Mouse (Mus musculus) right cerebral cortex, postnatal 10 days (tissue): ENCODE data around the gene Tas2r138.
A peak's percentile ranks its signal among the peaks of the same experiment; 100 is the strongest.
"Not testable (repeated sequence)": the region's sequence is repeated elsewhere in the genome, so short reads cannot be mapped to it uniquely, and the experiment has no call there.

Source experiments
- DNase-seq, 2 experiments: peaks; one replicate each; pipeline ENCODE4 v3.0.0; 2021; ENCODE audit warnings: low spot score in 2 of 2

The Tas2r138 gene

GRCm38 (mm10) chr6:40613260-40613852 is at the start of gene Tas2r138:
Gene Tas2r138, minus strand, starts transcription at chr6:40613310.
- DNase-seq: no peak

GRCm38 (mm10) chr6:40660930-40661329 is 47.8 kb upstream of the Tas2r138 start:
- no peak for DNase-seq

- DNase-seq: no peak
Observed at GRCm38 (mm10) chr6:40650953-40651352, 37.8 kb upstream of the Tas2r138 start.

DNA sequence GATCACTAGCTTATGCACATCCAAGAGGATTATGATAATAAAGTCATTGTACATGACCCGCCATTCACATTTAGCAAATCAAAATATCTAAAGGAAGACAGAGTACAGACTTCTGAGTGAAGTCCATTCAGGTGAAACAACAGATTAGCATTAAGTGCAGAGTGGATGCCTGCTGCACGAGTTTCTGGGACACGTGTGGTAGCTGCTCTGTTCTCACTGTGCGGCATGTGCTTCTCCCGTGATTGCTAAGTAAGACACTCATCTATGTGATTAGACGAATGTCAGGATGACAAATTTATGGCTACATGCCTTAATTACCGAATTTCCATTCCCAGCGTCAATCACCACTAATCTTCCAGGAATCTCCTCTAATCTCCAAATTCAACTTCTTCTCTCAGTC is 32.6 kb upstream of the Tas2r138 start:
- DNase-seq: no peak

DNA sequence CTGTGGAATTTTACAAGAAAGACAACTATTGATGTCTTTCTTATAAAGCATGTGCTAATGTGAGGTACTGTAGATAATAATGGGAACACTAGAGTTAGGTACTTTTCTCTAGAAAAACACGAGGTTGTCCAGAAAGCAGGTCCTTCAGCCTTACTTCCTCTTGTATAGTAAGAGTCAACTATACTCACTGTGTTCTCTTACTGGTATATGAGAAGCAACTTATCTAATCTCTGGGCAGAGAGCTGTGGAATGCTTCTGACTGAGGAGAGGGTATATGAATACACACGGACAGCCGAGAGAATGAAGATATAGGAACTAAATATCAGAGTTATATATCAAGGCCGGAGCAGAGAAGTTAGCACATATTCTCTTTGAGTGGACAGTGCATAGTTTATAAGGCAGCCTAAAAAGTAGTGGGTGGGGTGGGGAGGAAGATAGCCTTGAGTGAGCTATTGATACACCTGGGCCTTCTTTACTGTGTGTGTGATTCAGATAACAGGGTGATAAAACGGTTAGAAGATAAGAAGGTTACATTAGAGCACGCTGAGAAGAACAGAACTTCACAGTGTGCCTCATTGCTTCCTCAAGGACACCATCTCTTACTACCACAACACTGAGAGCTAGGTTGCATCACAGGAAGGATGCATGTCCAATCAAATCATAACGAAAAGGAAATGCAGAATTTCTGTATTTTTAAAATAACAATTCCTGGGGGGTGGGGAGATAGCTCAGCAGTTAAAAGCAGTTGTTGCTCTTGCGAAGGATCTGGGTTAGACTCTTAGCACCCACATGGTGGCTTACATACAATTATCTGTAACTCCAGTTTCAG is 27.8 kb upstream of the Tas2r138 start:
- no peak for DNase-seq

GRCm38 (mm10) chr6:40637755-40638154 is 24.6 kb upstream of the Tas2r138 start:
- DNase-seq: no peak

- no peak for DNase-seq
Observed at GRCm38 (mm10) chr6:40635559-40635958, 22.4 kb upstream of the Tas2r138 start.

DNA sequence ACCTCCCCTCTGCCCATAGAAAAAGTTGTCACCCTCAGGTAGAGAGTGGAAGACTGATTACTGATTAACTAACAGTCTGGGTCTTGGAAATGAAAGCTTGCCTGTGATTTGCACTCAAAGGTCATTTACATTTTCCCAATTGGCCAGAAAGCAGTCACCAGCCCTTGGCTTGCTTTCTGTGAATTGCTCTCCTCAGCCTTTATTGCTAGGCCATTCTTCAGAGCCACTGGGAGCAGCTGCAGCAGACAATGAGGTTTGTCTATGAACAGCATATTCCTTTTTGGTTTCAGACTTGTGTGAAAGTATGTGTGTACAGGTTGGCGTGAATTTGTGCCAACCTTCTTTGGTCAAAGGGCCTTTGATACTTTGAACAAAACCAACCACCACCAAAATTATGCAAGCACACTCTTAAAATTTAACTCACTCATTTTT is 21.5 kb upstream of the Tas2r138 start:
- no peak for DNase-seq

GRCm38 (mm10) chr6:40628406-40629000 is 15.4 kb upstream of the Tas2r138 start, which contains the start of gene Mgam:
Gene Mgam, plus strand, starts transcription at chr6:40628831.
- DNase-seq: no peak

DNA sequence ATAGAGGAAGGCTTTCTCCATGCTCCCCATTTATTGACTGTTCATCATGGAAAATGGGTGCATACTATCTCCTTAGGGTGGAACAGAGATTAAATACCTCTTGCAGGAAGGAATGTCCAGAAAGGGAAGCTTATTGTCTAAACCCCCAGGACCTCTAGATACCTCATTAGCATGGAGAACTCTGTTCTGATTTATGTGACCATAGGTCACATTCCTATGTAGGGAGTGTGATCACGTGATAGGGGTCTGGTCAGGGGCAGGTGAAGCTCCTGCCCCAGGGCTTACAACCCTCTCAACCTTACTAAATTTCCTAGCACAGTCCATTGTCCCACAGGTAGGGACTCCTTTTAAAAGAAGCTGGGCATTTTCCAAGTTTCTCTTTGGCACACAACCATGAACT is 13.0 kb upstream of the Tas2r138 start:
- no peak for DNase-seq

GRCm38 (mm10) chr6:40617965-40618364 is 4.9 kb upstream of the Tas2r138 start:
- DNase-seq: peak; percentile 65 to 84

GRCm38 (mm10) chr6:40610244-40610643 is 2.9 kb downstream of the Tas2r138 start:
- peak; percentile 52 to 66 for DNase-seq

- DNase-seq: peak; percentile 66 to 71
Observed at GRCm38 (mm10) chr6:40607431-40607830, 5.7 kb downstream of the Tas2r138 start.

- not testable (repeated sequence) for DNase-seq
Observed at GRCm38 (mm10) chr6:40598546-40598945, 14.6 kb downstream of the Tas2r138 start.

- DNase-seq: no peak
Observed at GRCm38 (mm10) chr6:40594804-40595550, 18.1 kb downstream of the Tas2r138 start.

DNA sequence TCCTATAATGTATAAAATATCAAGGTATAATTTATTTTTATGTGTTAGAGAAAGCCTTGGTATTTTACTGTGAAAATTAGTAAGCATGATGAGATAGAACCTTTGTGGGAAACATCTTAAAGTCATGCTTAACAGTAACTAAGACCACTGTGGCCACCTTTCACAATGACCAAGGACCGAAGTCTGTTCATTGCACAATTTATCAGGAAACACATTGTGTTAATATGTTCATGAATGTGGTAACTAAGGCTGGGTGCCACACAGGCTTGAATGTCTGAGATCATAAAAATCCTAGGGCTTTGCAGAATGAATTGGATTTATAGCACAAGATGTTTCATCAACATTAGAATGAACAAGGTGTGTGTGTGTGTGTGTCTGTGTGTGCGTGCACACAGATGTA is 24.8 kb downstream of the Tas2r138 start:
- DNase-seq: no peak

DNA sequence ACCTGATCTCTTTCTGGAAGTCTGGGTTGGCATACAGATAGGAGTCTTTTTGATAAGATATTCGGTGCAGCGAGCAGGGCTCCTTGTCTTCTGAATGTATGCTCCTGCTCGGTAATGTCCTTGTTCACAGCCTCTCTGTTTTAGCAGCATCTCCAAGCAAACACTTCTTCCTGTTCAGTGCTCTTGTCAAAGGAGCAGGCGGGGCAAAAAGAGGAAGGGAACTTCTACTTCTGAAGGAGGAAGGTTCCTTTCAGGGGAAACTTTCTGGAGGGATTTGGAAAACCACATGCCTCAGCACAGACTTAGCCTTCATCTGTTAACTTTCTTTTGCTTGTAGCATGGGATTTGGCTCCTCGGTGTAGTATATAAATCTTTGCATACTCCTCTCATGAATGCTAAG is 27.5 kb downstream of the Tas2r138 start, which contains the start of gene Clec5a:
TSS of gene Clec5a (minus strand) at position 177 of the 400 bp plus-strand sequence.
- peak in 1 of 2 experiments; percentile 19 for DNase-seq

GRCm38 (mm10) chr6:40584336-40584735 is 28.8 kb downstream of the Tas2r138 start:
- peak in 1 of 2 experiments; percentile 21 for DNase-seq

GRCm38 (mm10) chr6:40576305-40576704 is 36.8 kb downstream of the Tas2r138 start:
- no peak for DNase-seq

DNA sequence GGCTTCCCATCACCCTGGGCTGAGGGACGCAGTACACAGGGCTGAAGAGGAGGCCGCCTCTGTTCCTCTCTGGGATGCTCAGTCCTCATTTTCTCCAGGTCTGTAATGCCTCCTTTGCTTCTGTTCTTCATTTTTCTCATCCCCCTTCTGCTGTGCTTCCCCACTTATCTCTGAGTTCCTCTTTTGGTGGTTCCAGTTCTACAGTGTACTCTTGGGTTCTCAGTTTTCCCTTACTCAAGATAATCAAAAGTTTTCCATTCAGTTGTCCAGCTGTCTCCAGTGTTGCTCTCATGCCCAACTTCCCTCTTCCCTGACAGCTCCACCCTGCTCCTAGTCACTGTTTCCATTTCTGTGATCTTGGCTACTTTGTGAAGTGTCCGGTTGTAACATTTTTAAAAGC is 39.5 kb downstream of the Tas2r138 start:
- no peak for DNase-seq

DNA sequence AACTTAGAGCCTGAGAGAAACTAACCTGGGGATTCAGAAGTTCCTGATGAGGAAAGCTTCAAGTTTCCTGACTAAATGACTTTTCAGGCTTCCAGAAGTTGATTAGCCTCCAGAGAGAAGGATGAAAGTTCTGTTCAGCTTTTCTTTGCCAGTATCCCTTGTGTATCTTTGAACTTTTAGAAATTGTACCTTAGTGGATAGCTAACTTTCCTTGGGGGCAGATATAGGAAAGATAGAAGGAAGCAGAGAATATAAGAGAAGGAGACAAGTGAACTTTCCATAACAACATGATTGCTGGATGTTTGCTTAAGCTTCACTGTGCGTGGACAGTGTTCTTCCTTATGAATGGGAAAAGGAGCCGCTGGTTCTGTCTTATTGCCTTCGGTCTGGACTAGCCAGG is 43.9 kb downstream of the Tas2r138 start, which contains the start of gene Olfr460:
TSS of gene Olfr460 (plus strand) at position 301 of the 400 bp plus-strand sequence.
- DNase-seq: no peak
